Mouse (Mus musculus) mouse trophoblast stem cell (cell line): ENCODE results near the gene Pank1.

ENCODE experiments used
- in situ Hi-C, 2 experiments: fragments of 300-500 bp; cut with MseI, MboI; formaldehyde crosslinking; loops; 2 replicates in 1 of 2; 3 replicates in 1 of 2; pipeline ENCODE4 v1.15.1; 2025

Gene Pank1

DNA sequence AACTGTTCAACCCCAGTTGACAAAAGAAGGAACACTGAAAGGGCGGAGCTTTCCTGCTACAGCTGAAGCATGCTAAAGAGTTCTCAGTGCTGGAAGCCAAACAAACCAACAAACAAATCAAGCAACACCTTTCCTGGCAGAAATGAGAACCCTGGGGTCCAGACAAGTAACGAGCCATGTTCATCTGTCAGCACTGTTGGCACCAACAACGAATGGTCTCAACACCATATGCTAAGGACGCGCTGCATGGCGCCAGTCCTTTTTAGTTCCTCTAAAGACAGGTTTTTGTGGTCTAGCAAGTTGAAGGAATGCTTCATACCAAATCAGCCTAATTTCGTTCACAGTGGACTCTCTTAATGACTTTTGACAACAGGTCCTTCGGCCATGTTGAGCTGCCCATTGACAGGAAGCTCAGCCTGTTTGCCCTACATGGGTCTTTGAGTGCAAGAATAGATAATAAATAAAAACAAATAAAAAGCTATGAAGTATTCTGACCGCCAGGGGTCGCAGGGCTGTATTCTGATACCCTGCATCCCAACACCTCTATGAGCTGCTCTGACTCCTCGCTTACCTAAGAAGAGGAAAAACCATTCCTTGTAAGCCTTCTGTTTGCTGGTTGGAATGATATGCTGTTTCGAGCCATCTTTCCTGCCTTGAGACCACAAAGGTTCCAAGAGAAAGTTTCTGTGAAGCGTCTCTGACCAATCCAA, 53.2 kb downstream of the Pank1 start:
- in situ Hi-C loops: no loop called here

DNA sequence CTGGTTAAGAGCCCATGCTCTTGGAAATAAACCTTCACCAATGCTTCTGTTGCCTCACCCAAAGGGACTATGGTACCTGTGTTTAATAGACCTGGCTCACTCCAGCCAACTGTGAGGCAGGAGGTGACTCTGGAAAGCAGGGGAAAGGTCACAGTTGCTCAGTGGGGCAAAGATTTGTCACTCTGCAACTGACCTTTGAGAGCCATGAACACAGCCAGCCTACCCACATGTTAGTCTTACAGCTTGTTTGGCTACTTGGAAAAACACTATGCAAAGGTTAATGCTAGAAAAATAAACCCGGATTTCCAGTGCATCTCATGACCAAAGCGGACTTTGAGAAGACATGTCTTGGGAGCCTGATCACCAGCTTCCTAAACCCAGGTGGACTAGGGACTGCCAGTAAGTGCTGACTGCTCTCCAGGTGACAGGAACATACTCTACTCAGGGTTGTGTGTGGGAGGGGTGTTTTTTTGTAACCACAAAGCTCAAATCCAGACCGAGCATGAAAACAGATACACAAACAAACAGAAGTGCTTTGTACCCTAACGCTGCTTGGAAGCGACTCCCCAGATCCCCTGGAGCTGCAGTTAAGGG, 59.6 kb downstream of the Pank1 start:
- in situ Hi-C loops: no loop called here

DNA sequence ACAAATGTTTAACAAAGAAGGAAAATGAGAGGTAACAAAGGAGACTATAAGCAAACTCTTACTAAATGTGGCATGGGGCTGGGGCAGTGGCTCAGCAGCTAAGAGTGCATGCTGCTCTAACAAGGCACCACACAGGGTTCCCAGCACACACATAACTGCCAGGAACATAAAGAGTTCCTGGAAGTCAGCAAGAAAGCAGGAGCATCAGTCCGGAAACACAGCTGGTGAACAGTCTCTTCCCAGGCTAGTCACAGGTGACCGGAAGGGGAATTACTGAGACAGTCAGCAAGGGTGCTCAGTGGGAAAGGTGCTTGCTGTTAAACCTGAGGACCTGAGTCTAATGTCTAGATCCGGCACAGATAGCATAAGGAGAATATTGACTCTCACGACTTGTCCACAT, 63.9 kb downstream of the Pank1 start:
- in situ Hi-C loops: no loop called here

DNA sequence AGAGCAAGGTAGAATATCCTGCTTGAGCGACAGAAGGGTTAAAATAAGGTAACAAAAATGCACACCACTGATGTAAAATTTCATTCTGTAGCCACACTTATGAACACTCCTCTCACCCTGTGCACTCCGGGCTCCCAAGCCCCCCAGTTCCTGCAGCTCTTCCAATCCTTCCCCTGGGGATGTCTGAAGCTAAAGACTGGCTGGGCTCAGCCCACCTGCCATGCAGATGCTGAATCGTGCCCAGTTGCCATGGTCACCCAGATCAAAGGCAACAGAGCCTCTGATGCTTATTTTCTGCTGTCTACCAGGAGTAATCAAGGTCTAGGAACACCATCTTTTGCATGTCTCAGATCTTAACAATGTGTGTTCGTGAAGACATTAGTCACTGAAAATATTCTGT, 64.6 kb downstream of the Pank1 start:
- in situ Hi-C loops: no loop called here

DNA sequence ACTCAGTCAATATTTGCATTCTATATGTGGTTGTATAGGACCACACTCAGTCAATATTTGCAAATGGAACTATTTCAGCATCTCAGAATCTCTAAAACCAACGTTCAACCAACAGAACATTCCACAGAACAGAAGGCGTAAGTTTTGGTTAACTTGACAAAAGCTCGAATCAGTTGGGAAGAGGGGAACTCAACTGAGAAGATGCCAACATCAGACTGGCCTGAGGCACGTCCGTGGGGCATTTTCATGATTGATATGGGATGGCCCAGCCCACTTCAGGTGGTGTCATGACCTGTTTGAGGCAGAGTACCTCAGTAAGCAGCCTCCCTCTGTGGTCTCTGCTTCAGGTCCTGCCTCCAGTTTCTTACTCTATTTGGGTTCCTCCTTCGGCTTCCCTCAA, 65.3 kb downstream of the Pank1 start:
- in situ Hi-C loops: no loop called here

DNA sequence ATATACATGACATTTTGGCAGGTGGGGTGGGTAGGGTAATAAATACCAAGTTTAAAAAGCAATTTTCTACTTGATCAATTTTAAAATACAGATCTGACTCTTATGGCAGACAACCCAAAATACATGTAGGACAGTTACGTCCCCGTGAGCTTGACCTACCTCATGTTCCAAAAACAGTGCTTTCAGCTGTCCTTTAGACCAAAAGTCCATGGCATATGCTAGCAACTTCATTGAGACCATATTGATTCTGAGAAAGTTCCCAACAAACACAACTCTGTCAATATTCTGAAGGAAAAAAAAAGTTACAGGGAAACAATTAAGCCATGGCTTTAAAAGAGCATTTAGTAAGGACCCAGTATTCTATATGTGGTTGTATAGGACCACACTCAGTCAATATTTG, 65.7 kb downstream of the Pank1 start:
- in situ Hi-C loops: no loop called here

DNA sequence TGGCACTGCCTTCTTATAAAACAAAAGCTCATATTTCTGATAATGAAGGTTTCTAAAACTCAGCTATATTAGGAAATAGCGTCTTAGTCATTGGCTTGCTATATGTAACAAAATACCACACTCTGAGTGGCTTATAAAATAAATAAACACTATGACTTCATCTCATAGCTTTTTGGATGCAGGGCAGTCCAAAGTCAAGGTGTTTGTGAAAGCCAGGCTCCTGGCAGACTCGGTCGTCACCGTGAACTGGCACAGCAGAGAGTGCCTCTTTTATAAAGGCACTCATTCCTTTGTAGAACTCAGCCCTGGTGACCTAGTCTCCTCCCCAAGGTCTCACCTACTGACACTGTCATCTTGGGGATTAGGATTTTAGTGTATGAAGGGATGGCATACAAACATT, 66.5 kb downstream of the Pank1 start:
- in situ Hi-C loops: no loop called here

DNA sequence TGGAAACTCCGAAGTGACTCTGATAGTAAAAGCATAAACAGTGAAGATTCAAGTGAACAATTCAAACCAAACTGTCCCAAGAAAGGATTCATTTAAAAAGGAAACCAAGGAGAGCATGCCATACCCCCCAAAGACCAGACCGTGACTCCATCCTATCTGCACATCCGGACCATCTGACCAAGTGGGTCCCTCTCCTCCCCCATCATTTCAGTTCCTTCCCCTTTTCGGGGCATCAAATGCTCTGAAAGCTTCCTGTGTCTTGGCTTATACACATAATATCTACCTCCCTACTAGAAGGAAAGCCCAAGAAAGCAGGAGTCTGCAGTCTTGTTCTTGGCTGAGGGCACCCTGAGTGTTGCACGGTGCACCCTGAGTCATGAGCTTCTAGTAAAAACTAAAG, 72.1 kb downstream of the Pank1 start:
- in situ Hi-C loops: no loop called here

DNA sequence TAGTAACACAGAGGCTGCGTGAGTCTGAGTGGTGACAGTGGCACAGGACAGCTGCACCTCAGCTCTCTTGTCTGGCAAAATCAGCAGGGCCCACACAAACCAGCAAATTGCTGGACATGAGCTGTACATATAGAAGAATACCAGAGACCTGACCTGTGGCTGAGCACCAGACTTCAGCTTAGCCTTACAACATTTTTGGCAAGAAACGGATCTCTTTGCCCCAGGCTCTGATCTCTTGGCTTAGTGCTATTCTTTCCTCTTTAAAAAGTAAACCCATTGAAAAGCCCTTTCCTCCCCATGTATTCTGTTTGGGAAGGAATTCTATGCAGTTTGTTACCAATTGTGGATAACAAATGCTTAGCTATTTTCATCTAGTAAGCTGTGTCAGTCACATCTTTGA, 74.2 kb downstream of the Pank1 start:
- in situ Hi-C loops: no loop called here

DNA sequence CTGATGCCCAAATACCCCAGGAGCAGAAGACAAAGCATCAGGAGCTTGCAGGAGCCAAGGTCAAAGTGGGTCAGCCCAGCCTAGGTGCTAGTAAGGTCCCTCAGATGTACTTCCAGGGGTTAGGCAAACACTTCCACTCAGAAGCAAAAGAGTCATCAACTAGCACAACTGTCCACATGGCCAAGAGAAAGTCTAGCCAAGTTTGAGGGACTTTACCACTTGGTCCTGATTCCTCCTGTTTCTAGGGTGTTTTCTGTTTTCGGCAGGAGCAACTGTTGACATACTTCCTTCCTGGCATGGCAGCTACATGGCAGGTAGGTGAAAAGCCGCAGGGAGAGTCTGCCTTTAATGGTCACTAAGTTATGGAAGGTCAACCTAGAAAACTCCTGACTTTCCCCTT, 74.7 kb downstream of the Pank1 start:
- in situ Hi-C loops: no loop called here

DNA sequence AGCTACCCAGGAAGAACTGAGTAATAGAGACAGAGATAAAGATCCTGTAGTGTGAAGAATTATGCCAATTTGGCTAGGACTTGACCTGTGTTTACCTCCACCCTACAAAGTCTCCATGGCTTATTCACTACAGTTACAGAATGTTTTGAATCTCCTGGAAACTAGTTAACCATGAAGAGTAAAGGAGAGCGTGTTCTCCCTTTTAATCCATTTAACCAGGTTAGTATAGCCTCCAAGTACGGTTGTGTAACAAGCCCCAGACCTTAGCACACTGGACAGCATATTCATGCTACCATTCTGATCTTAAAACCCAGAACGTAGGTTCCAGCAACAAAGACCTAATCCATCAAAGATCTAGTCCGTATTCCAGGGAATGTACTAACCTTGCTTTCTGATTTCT, 75.9 kb downstream of the Pank1 start:
- in situ Hi-C loops: no loop called here

DNA sequence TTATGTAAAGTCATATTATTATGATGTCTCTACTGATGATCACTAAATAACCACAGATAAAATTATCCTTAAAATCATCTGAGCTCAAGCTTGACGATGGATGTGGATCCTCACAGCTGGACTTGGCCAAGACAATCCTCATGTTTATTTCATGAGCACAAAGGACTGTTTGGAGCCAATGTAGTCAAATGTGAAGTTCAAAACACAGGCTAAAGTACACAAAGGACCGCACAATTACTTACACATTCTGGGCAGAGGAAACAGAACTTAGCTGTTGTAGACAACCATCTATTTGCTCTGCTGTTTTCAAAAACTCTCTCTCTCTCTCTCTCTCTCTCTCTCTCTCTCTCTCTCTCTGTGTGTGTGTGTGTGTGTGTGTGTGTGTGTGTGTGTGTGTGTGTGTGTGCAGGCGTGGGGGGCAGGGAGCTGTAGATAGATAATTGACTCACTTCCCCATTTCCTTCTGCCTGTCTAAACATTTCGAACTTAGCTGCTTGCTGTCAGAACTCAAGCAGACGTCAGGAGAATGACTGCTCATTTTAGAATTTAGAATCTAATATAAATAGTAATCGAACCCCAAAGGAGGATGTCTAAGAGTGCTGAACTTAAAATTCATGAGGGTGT, 79.5 kb downstream of the Pank1 start:
- in situ Hi-C loops: no loop called here

DNA sequence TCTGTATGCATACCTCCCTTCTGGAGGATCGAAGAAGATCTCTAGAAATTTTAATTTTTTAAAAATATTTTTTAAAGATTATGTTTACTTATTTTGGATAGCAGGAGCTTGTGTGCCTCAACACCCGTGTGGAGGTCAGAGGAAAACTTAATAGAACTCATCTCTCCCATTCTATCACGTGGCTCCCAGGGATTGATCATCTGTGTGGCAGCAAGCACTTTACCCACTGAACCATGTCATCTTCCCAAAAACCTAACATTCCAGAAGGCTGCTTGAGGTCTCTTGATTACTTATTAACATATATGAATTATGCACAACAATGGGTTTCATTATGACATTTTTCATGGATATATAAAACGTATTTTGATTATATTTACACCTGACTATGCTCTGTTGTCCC, 82.9 kb downstream of the Pank1 start:
- in situ Hi-C loops: no loop called here

DNA sequence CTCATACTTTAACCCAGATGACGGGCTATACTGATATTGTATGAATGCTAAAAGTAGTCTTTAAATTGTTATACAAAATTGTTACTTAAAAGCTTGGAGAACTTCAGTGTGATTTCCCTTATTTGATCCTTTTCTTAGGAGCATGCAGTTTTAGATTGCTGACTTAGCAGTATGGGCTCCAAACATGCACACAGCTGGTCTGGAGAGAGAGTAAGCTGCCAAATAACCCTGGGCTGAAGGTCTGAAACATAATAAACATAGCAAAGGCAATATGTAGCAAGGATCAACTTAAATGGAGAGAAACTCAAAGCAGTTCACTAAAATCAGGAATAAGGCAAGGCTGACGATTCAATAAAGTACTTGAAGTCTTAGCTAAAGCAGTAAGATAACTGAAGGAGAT, 96.8 kb downstream of the Pank1 start:
- in situ Hi-C loops: no loop called here

DNA sequence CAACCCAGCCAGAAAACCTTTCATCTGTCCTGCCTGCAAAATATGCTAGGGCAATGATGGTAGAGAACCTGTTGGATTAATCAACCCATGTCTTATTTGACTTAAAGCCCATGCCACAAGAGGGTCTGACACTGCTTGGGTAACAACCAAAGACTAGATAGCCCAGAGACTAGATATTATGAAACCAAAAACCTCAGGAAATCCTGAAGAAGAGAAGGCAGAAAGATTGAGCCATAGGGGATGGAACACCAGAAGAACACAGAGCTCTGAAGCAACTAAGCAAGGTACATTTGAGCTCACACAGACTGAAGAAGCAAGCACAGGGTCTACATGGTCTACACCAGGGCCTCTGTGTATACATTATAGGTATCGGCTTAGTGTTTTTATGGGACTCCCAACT, 100.3 kb downstream of the Pank1 start:
- in situ Hi-C loops: no loop called here

DNA sequence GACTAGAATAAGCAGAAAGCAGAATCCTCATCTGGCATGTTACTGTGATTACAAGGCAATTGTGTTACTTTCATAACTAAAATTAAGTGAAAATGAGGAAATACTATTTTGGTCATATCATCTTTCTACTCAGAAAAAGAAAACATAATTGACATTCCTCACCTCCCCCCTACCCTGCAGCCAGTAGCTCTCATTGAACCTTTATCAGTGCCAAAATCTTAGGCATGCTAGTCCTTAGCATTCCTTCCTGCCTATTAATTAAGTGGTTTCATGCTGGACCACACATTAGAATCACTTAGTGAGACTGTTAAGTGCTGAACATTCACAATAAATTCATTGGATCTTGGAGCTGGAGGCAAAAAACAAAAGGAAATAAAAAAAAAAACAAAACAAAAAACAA, 101.2 kb downstream of the Pank1 start:
- in situ Hi-C loops: no loop called here

DNA sequence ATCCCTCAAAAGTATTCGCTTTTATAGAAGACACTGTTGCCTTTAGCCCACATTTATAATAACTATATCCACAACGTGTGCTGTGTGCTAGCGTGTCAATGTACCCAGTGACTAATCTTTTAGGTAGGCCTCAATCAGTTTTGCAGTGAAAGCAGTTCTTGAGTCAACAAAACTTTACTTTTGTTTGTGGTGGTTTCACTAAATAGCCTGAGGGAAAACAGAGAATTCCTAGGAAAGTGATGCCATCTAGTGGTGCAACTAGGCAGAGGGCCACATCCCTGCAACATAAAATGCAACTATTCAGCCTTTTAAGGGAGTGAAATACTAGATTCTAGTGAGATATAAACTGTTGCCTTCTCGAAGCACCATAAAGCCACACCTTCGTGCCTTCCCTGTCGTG, 106.5 kb downstream of the Pank1 start:
- in situ Hi-C loops: loop anchor here (5.0 kb wide), 1 partner anchor 105 kb away; no protein-coding TSS in a partner anchor

DNA sequence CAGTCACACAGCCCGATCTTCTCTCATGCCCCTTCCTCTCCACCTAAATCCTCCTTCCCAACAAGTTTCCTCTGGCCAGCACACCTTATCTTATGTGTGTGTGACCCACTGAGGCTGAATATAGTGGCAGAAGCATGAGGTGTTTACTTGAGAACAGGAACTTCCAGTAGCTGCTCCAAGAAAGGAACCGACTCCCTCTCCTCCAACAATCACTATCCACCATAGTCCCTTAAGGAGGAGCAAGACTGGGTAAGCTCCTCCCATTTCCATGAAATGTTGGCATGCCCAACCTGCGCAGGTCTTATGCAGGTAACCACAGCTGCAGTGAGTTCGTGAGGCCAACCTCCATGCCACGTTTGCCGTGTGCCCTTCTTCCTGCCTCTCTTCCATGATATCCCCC, 108.5 kb downstream of the Pank1 start:
- in situ Hi-C loops: loop anchor here (5.0 kb wide), 1 partner anchor 103 kb away; no protein-coding TSS in a partner anchor

DNA sequence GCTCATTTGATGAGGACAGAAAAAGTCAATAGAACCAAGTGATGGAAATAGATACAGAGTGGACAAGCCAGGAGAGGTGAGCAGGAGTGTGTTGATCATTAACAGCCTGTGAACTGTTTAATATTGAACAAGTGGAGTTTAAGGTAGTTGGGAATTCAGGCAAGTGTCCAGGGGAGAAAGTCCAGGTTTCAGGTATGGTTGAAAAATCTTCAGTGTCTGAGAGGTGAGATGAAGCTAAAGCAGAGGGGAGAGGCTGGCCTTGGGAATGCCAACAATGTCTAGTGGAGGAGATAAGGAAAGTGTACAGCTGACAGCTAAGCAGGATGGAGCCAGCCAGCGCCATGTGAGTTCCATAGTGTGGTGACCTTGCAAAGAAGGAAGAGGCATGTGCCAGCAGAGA, 120.5 kb downstream of the Pank1 start:
- in situ Hi-C loops: no loop called here
